Mouse (Mus musculus) kidney, adult 2 months (tissue): Measurements from ENCODE around the gene Zfp235. TPM values are rescaled to one million over a fixed set of nuclear protein-coding genes. Genes with fewer than 3 reads are reported as not detected.
A peak's percentile ranks its signal among the peaks of the same experiment; 100 is the strongest.

Source experiments
- DNase-seq: peaks from one replicate; pipeline ENCODE4 v3.0.0; 2021
- H3K27ac ChIP-seq: fragments of 200-500 bp; 2 replicates; pipeline ENCODE4 v1.5.1; 2012; ENCODE audit warnings: low read depth, low read length, control low read depth, inconsistent platforms; ENCODE audit not compliant: insufficient read depth
- H3K27me3 ChIP-seq: fragments of 200-500 bp; replicated peaks from 2 replicates; pipeline ENCODE4 v1.6.1; 2012; ENCODE audit warnings: mild to moderate bottlenecking, moderate library complexity, low read length, inconsistent platforms; ENCODE audit not compliant: control insufficient read depth, insufficient read depth
- H3K36me3 ChIP-seq: fragments of 200-500 bp; 2 replicates; pipeline ENCODE4 v1.6.1; 2012; ENCODE audit warnings: mild to moderate bottlenecking, moderate library complexity, low read length, inconsistent platforms; ENCODE audit not compliant: control insufficient read depth, insufficient read depth
- H3K4me1 ChIP-seq: fragments of 200-500 bp; 2 replicates; pipeline ENCODE4 v1.6.1; 2011; ENCODE audit warnings: low read length; ENCODE audit not compliant: control insufficient read depth, insufficient read depth
- H3K4me3 ChIP-seq: fragments of 200-500 bp; 2 replicates; pipeline ENCODE4 v1.5.1; 2011; ENCODE audit warnings: mild to moderate bottlenecking, low read depth, low read length, control low read depth; ENCODE audit not compliant: insufficient read depth
- CTCF ChIP-seq: fragments of 200-500 bp; conservative IDR thresholded peaks from 2 replicates; pipeline ENCODE4 v1.5.1; 2011; ENCODE audit warnings: low read depth, mild to moderate bottlenecking, control low read depth, low read length, moderate library complexity, mixed read lengths; ENCODE audit not compliant: insufficient read depth, insufficient read length
- POLR2A ChIP-seq: fragments of 200-500 bp; IDR thresholded peaks from one replicate; pipeline ENCODE4 v1.6.1; 2011; ENCODE audit warnings: low read depth, low read length, control low read depth
- WGBS: fragments of 180-500 bp; shearing (Covaris S2); methylation state at CpG from one replicate; pipeline ENCODE4 v1.1.7; 2018; 5-methylcytosine and 5-hydroxymethylcytosine counted together
- polyA plus RNA-seq: library from polyadenylated mRNA; depleted of rRNA; stranded (reverse); fragments of >200 nt; gene quantifications from 2 replicates; pipeline ENCODE4 v1.2.3, GENCODE M21; 2012; rRNA removed

Gene Zfp235
- polyA plus RNA-seq, 1 experiment, result 5.6 TPM

DNA sequence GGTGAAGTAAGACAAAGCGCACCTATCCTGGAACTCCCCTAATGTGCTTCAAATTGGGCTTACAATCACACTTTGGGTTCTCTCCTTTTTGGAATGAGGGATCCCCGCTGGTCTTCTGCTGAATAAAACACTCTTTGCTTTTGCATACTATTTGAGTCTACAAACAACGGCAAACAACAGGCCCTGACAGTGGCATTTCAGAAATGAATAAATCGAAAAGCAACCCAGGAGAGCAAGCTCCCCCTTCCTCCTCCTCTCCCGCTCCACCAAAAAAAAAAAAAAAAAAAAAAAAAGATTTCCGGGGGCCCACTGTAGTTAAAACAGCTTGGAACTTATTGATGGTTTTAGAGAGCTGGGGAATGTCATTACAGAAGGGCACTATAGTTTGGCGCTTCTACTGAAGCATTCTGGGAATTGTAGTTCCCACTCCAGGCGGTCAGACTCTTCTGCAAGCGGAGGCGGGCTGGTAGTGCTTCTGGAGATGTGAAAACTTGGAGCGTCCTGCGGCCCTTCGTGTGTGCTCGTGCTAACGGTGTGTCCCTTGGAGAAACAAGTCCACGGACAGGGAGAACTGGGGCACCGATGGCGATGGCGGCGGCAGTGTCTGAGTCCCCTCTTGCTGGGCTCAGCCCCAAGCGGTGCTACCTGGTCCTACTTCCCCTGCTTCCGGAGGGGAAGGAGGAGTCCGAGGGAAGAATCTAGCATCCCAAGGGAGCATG lies 40.8 kb downstream of the Zfp235 start, which contains the start of gene Zfp114:
TSS of gene Zfp114 (plus strand) at position 443 of the 719 bp plus-strand sequence.
- Histone ChIP-seq H3K27ac (no peak within 1 kb of the TSS), H3K4me3 (peak within 1 kb of the TSS; percentile 59), H3K4me1 (no peaks in the 10 kb centered on the region), H3K27me3 (no peaks in the 10 kb centered on the region), H3K36me3 (no peaks in the 10 kb centered on the region)
- 12% methylated on average over 23 of the region's 23 CpGs for whole genome bisulfite sequencing
- peak; percentile 62 for DNase-seq
- TF ChIP-seq CTCF (no peak), POLR2A (no peak)

GRCm38 (mm10) chr7:24175337-24175711 lies 41.4 kb downstream of the Zfp235 start:
- no peaks in the 10 kb centered on the region for H3K36me3 ChIP-seq
- H3K4me1 ChIP-seq, result no peaks in the 10 kb centered on the region
- H3K4me3 ChIP-seq, result peak overlapping the region; percentile 59
- H3K27ac ChIP-seq, result no peak overlapping the region
- 56% methylated on average over 6 of the region's 6 CpGs for WGBS
- no peaks in the 10 kb centered on the region for H3K27me3 ChIP-seq
- no peak for TF ChIP-seq POLR2A
- DNase-seq, result no peak

- DNase-seq, result no peak
- no peaks in the 10 kb centered on the region for H3K27me3 ChIP-seq
- H3K36me3 ChIP-seq, result no peaks in the 10 kb centered on the region
- no peaks in the 10 kb centered on the region for H3K4me1 ChIP-seq
- TF ChIP-seq POLR2A (no peak), CTCF (no peak)
- WGBS, result 69% methylated on average over 1 of the region's 1 CpGs
- H3K27ac ChIP-seq, result no peak overlapping the region
- H3K4me3 ChIP-seq, result no peak overlapping the region
These were observed 53.6 kb downstream of the Zfp235 start for GRCm38 (mm10) chr7:24187611-24188010.

DNA sequence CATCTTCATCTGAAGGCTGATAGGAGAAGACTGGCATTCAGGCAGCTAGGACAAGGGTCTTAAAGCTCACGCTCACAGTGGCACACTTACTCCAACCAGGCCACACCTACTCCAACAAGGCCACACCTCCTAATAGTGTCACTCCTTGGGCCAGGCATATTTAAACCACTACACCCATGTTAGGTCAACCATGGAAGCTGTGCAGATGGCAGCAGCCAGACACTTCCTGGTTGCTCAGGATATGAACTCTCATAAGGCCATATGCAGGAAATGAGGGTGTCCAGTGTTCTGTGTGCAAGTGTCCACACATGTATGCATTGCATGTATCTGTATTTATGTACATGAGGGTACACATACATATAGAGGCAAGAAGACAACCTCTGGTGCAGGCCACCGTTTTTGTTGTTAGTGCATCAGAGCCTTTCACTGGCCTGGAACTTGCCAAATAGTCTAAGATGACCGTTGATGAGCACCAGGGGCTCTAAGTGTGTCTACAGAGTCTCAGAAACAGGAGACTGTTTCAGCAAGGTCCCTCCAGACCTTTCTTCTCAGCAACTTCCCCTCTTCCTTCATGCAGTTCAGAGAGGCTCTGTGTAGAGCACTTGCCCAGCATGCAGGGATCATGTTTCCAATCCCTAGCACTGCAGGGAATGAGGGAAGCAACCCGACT lies 55.1 kb downstream of the Zfp235 start:
- 70% methylated on average over 4 of the region's 4 CpGs for WGBS
- no peak overlapping the region for H3K27ac ChIP-seq
- no peak for DNase-seq
- H3K36me3 ChIP-seq, result no peaks in the 10 kb centered on the region
- no peaks in the 10 kb centered on the region for H3K27me3 ChIP-seq
- no peak for TF ChIP-seq POLR2A
- TF ChIP-seq CTCF, result no peak
- H3K4me1 ChIP-seq, result no peaks in the 10 kb centered on the region
- no peak overlapping the region for H3K4me3 ChIP-seq

GRCm38 (mm10) chr7:24189571-24189944 lies 55.6 kb downstream of the Zfp235 start:
- Histone ChIP-seq H3K4me3 (no peak overlapping the region), H3K27ac (no peak overlapping the region), H3K27me3 (no peaks in the 10 kb centered on the region), H3K4me1 (no peaks in the 10 kb centered on the region), H3K36me3 (no peaks in the 10 kb centered on the region)
- DNase-seq, result no peak
- 76% methylated on average over 5 of the region's 5 CpGs for WGBS
- TF ChIP-seq POLR2A, result no peak
- no peak for TF ChIP-seq CTCF

DNA sequence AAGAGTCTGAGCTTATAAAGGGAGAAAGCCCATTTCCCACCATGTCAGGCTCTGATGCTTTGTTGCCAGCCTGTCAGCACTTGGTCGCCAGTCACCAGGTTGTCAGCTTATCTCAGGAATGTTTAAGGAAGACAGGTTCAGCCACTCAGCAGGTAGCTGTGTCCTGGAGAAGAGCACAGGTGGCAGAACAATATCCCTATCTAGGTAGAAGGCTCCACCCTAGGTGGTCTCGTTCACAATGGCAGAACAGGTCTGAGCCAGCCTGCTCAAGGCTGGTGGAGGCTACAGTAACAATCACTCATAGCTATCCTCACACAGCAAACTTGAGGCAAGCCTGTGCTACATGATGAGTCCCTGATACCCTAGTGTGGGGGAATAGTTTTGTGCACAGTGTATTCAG lies 57.4 kb downstream of the Zfp235 start:
- H3K27me3 ChIP-seq, result no peaks in the 10 kb centered on the region
- 95% methylated on average over 2 of the region's 2 CpGs for WGBS
- TF ChIP-seq POLR2A, result no peak
- no peak for TF ChIP-seq CTCF
- peaks cover 1% of the 10 kb centered on the region; the same call in 1 of the 2 replicates for H3K36me3 ChIP-seq
- DNase-seq, result no peak
- H3K4me1 ChIP-seq, result no peaks in the 10 kb centered on the region
- H3K27ac ChIP-seq, result no peak overlapping the region
- H3K4me3 ChIP-seq, result no peak overlapping the region

Other genes starting within 250 kb of the Zfp235 start
- not detected in 2 replicates for gene Vmn1r178, start 242.2 kb upstream of the Zfp235 start, polyA plus RNA-seq
- gene Vmn1r179, start 207.2 kb upstream of the Zfp235 start, polyA plus RNA-seq, result not detected in 2 replicates
- not detected in 2 replicates for gene Vmn1r180, start 183.5 kb upstream of the Zfp235 start, polyA plus RNA-seq
- not detected in 2 replicates for gene Vmn1r181, start 159.6 kb upstream of the Zfp235 start, polyA plus RNA-seq
- not detected in 2 replicates for gene V1rd19, start 132.5 kb upstream of the Zfp235 start, polyA plus RNA-seq
- not detected in 2 replicates for gene Vmn1r183, start 80.9 kb upstream of the Zfp235 start, polyA plus RNA-seq
- 13.4 and 13.8 TPM in 2 replicates for gene Zfp180, start 52.2 kb upstream of the Zfp235 start, polyA plus RNA-seq
- 1.3 and 1.4 TPM in 2 replicates for gene Zfp112, start 21.9 kb upstream of the Zfp235 start, polyA plus RNA-seq
- 0.30 and 0.60 TPM in 2 replicates for gene Zfp114, start 40.9 kb downstream of the Zfp235 start, polyA plus RNA-seq
- gene Zfp111, start 77.3 kb downstream of the Zfp235 start, polyA plus RNA-seq, result 2.2 and 2.5 TPM in 2 replicates
- 1.9 and 2.3 TPM in 2 replicates for gene Zfp109, start 103.4 kb downstream of the Zfp235 start, polyA plus RNA-seq
- gene Zfp108, start 120.6 kb downstream of the Zfp235 start, polyA plus RNA-seq, result 1.2 and 1.3 TPM in 2 replicates
- 3.1 and 3.4 TPM in 2 replicates for gene Zfp93, start 136.3 kb downstream of the Zfp235 start, polyA plus RNA-seq
- 3.8 and 4.3 TPM in 2 replicates for gene Zfp61, start 167.1 kb downstream of the Zfp235 start, polyA plus RNA-seq
- 9.4 and 10.5 TPM in 2 replicates for gene Zfp94, start 182.5 kb downstream of the Zfp235 start, polyA plus RNA-seq
- 0.11 and 0.48 TPM in 2 replicates for gene Tescl, start 199.8 kb downstream of the Zfp235 start, polyA plus RNA-seq
- gene Lypd5, start 215.0 kb downstream of the Zfp235 start, polyA plus RNA-seq, result not detected in 2 replicates
- 2.3 and 4.1 TPM in 2 replicates for gene Kcnn4, start 236.1 kb downstream of the Zfp235 start, polyA plus RNA-seq